Mouse (Mus musculus): ENCODE results near the gene Prep. TPM values are rescaled to one million over a fixed set of nuclear protein-coding genes. Genes with fewer than 3 reads are reported as not detected.

The Prep gene
- 9.5 TPM for polyA plus RNA-seq (2015; fragmentation: Illumina TruSeq; extraction: RNeasy Lipid Tissue Mini Kit (QIAGEN cat#74804); ENCODE audit: insufficient read depth, low replicate concordance)

GRCm38 (mm10) chr10:45066931-45067308, at the start of gene Prep:
Gene Prep, plus strand, starts transcription at chr10:45067203.

GRCm38 (mm10) chr10:45177798-45178197, 110.8 kb downstream of the Prep start, which contains the start of gene Popdc3:
Gene Popdc3, plus strand, starts transcription at chr10:45178098.

Other genes with a start within 250 kb of the Prep start
- gene Popdc3, start 110.9 kb downstream of the Prep start, polyA plus RNA-seq (2015; fragmentation: Illumina TruSeq; extraction: RNeasy Lipid Tissue Mini Kit (QIAGEN cat#74804); ENCODE audit: insufficient read depth, low replicate concordance), result 1.7 TPM

All from spleen, adult 10 weeks (tissue).